Mouse (Mus musculus) cerebellum, adult 2 months (tissue): ENCODE data around the gene Kcna7.

Experiments used
- CTCF ChIP-seq: fragments of 200-500 bp; IDR thresholded peaks from 2 replicates; pipeline ENCODE4 v1.5.1; 2011; ENCODE audit warnings: low read depth, mild to moderate bottlenecking, control low read depth, low read length, moderate library complexity, borderline replicate concordance; ENCODE audit not compliant: insufficient read depth
- POLR2A ChIP-seq: fragments of 200-500 bp; IDR thresholded peaks from 2 replicates; pipeline ENCODE4 v1.6.1; 2011; ENCODE audit warnings: low read length, control low read depth, borderline replicate concordance; ENCODE audit not compliant: insufficient read depth

GRCm38 (mm10) chr7:45365742-45366651 is 39.5 kb upstream of the Kcna7 start:
- TF ChIP-seq CTCF (no peak), POLR2A (no peak)
